ENCODE assay signal across 8 mouse cellular contexts in genomic region chr10:96619951-96620889, GRCm38 (mm10). TPM values are rescaled to one million over a fixed set of nuclear protein-coding genes. Genes with fewer than 3 reads are reported as not detected.
DNase-seq lines count a peak whose midpoint lies in the region; ATAC-seq and TF ChIP-seq lines count a peak whose summit lies in the region.

No protein-coding gene starts in this region.

- no peaks in the 10 kb centered on the region for H3K9me3 ChIP-seq in hindbrain, postnatal 0 days (ENCODE audit: low read length)
- H3K9me3 ChIP-seq in neural tube, embryonic 13.5 days: no peaks in the 10 kb centered on the region

- TF ChIP-seq POLR2A in testis, adult 2 months (IDR thresholded peaks at IDR 0.05; ENCODE audit: control insufficient read depth, low read depth, low read length): no peak

- WGBS in hindbrain, postnatal 0 days: 25% methylated on average over 8 of the region's 8 CpGs
- WGBS in neural tube, embryonic 13.5 days: 33% methylated on average over 8 of the region's 8 CpGs

- peaks cover 2% of the 10 kb centered on the region for H3K36me3 ChIP-seq in testis, adult 2 months (ENCODE audit: control insufficient read depth, insufficient read depth, low read length)
- H3K36me3 ChIP-seq in hindbrain, postnatal 0 days (ENCODE audit: insufficient read depth, low read length): no peaks in the 10 kb centered on the region
- peaks cover 25% of the 10 kb centered on the region for H3K36me3 ChIP-seq in neural tube, embryonic 13.5 days

- peak overlapping the region; percentile 91 for H3K27ac ChIP-seq in testis, adult 2 months (ENCODE audit: control insufficient read depth, insufficient read depth, low read depth, low read length)
- no peak overlapping the region for H3K27ac ChIP-seq in hindbrain, postnatal 0 days
- peak overlapping the region; percentile 34; the same call in 1 of the 2 replicates for H3K27ac ChIP-seq in neural tube, embryonic 13.5 days (replicated peaks)

- H3K4me1 ChIP-seq in testis, adult 2 months (ENCODE audit: control insufficient read depth, insufficient read depth, low read length): peaks cover 6% of the 10 kb centered on the region
- H3K4me1 ChIP-seq in hindbrain, postnatal 0 days (ENCODE audit: insufficient read depth, low read length): peaks cover 18% of the 10 kb centered on the region
- H3K4me1 ChIP-seq in neural tube, embryonic 13.5 days (replicated peaks): peaks cover 60% of the 10 kb centered on the region

- DNase-seq in cerebellum, postnatal 14 days: peak; percentile 48 to 55
- DNase-seq in cerebellum, adult 11 months: no peak
- DNase-seq in testis, postnatal 14 days (ENCODE audit: low spot score): no peak
- no peak for DNase-seq in hindbrain, postnatal 0 days (ENCODE audit: low spot score)
- no peak for DNase-seq in right cerebral cortex, adult 18-20 months
- no peak for DNase-seq in urinary bladder, adult 18-20 months (ENCODE audit: low spot score in 2 of 2)

- no peak for TF ChIP-seq CTCF in testis, adult 2 months (IDR thresholded peaks at IDR 0.05; ENCODE audit: control insufficient read depth, insufficient read depth, insufficient replicate concordance, low read depth, low read length)
- no peak for TF ChIP-seq CTCF in hindbrain, postnatal 0 days (IDR thresholded peaks at IDR 0.05; ENCODE audit: low read depth)

- ATAC-seq in hindbrain, postnatal 0 days: no peak
- ATAC-seq in neural tube, embryonic 13.5 days (ENCODE audit: low read depth): no peak

- H3K9ac ChIP-seq in hindbrain, postnatal 0 days (replicated peaks; ENCODE audit: low read length): peak overlapping the region; percentile 50
- H3K9ac ChIP-seq in neural tube, embryonic 13.5 days: peak overlapping the region; percentile 73

- no peaks in the 10 kb centered on the region for H3K27me3 ChIP-seq in testis, adult 2 months (ENCODE audit: control insufficient read depth, insufficient read depth, low read length)
- H3K27me3 ChIP-seq in hindbrain, postnatal 0 days (ENCODE audit: insufficient read depth, low read length): no peaks in the 10 kb centered on the region
- H3K27me3 ChIP-seq in neural tube, embryonic 13.5 days: no peaks in the 10 kb centered on the region

- peak overlapping the region; percentile 81 for H3K4me3 ChIP-seq in testis, adult 2 months (ENCODE audit: control insufficient read depth, low read depth, low read length)
- H3K4me3 ChIP-seq in hindbrain, postnatal 0 days (ENCODE audit: low read length): peak overlapping the region; percentile 45
- peak overlapping the region; percentile 60 for H3K4me3 ChIP-seq in neural tube, embryonic 13.5 days

- H3K4me2 ChIP-seq in hindbrain, postnatal 0 days (ENCODE audit: low read depth, low read length): peak overlapping the region; percentile 83
- peak overlapping the region; percentile 80 for H3K4me2 ChIP-seq in neural tube, embryonic 13.5 days

RNA-seq across cellular contexts. Expression of gene Btg1, which starts 3.4 kb away (rescaled TPM):
- 130 and 136 TPM in 2 replicates for polyA plus RNA-seq in testis, adult 2 months (2012; rRNA removed)
- total RNA-seq in hindbrain, postnatal 0 days (2014; rRNA removed): 18.7 and 18.9 TPM in 2 replicates
- polyA plus RNA-seq in hindbrain, postnatal 0 days (2015; fragmentation: Nextera tagmentation; extraction: Ambion mirVana): 28.6 and 29.7 TPM in 2 replicates
- 49.5 and 51.6 TPM in 2 replicates for polyA plus RNA-seq in neural tube, embryonic 13.5 days (2015; fragmentation: Nextera tagmentation; extraction: Ambion mirVana)

Comparison
In these comparisons a context has a peak if more than half of its experiments do, and no peak if none do; other contexts are left out.
1. DNase-seq: peak in cerebellum, postnatal 14 days (2 of 2); none in cerebellum, adult 11 months (single experiment), testis, postnatal 14 days (single experiment), hindbrain, postnatal 0 days (single experiment), right cerebral cortex, adult 18-20 months (single experiment) and urinary bladder, adult 18-20 months (0 of 2).
2. Peak in every context shown above with its lines, with median percentiles within 50 percentile points of each other: H3K4me3 ChIP-seq.